In genomic region chr10:20954221-20954620, GRCm38 (mm10) we compare ENCODE assay signal across 8 mouse cellular contexts. TPM values are rescaled to one million over a fixed set of nuclear protein-coding genes. Genes with fewer than 3 reads are reported as not detected.
DNase-seq lines count a peak whose midpoint lies in the region.

No protein-coding gene starts in this region.

- no peaks in the 10 kb centered on the region for H3K36me3 ChIP-seq in erythroblast, embryonic 14.5 days (ENCODE audit: control insufficient read depth)
- H3K36me3 ChIP-seq in hindbrain, embryonic 10.5 days = no peaks in the 10 kb centered on the region

- H3K27me3 ChIP-seq in erythroblast, embryonic 14.5 days (ENCODE audit: control insufficient read depth) = no peaks in the 10 kb centered on the region
- no peaks in the 10 kb centered on the region for H3K27me3 ChIP-seq in hindbrain, embryonic 10.5 days (ENCODE audit: insufficient read depth, poor library complexity, severe bottlenecking)

- peak; percentile 97 for DNase-seq in ES-CJ7 (ENCODE audit: low read depth, low spot score)
- DNase-seq in brain, adult 2 months (ENCODE audit: low read depth, low spot score) = peak; percentile 97
- DNase-seq in hindbrain, embryonic 10.5 days (ENCODE audit: low spot score) = peak; percentile 79
- DNase-seq in layer of hippocampus, postnatal 10 days (ENCODE audit: low spot score in 2 of 2) = peak; percentile 68 to 78
- DNase-seq in lung, postnatal 10 days = peak; percentile 44
- DNase-seq in right cerebral cortex, adult 2 months (ENCODE audit: low spot score in 2 of 2) = peak; percentile 76 to 83
- DNase-seq in yolk sac, embryonic 10.5 days (ENCODE audit: low spot score) = peak; percentile 51

- peak overlapping the region; percentile 62 for H3K4me3 ChIP-seq in erythroblast, embryonic 14.5 days (replicated peaks)
- peak overlapping the region; percentile 52 for H3K4me3 ChIP-seq in hindbrain, embryonic 10.5 days

- peaks cover 23% of the 10 kb centered on the region for H3K4me1 ChIP-seq in erythroblast, embryonic 14.5 days (ENCODE audit: control insufficient read depth)
- H3K4me1 ChIP-seq in hindbrain, embryonic 10.5 days (replicated peaks) = peaks cover 11% of the 10 kb centered on the region

- 31% methylated on average over 26 of the region's 26 CpGs for WGBS in hindbrain, embryonic 10.5 days

- H3K27ac ChIP-seq in hindbrain, embryonic 10.5 days = 0 out of 2 replicates have a peak overlapping the region, but pooled peaks have one; percentile 35

- no peaks in the 10 kb centered on the region for H3K9me3 ChIP-seq in erythroblast, embryonic 14.5 days (ENCODE audit: control insufficient read depth, low read length)
- H3K9me3 ChIP-seq in hindbrain, embryonic 10.5 days = no peaks in the 10 kb centered on the region

RNA-seq across cellular contexts. Expression of gene Ahi1, which starts 1.9 kb away (rescaled TPM):
- 0.36 and 0.60 TPM in 2 replicates for polyA plus RNA-seq in erythroblast, embryonic 14.5 days (2012)
- 16.0 and 16.1 TPM in 2 replicates for polyA plus RNA-seq in hindbrain, embryonic 10.5 days (2016; fragmentation: Nextera tagmentation; extraction: Ambion mirVana)
- total RNA-seq in layer of hippocampus, postnatal 10 days (2021) = 100 to 1,000 TPM; 213 to 240 TPM

Comparison
In these comparisons a context has a peak if more than half of its experiments do, and no peak if none do; other contexts are left out.
1. Peak in every context shown above with its lines: DNase-seq, H3K4me3 ChIP-seq and H3K27ac ChIP-seq.
2. DNase-seq: peak in every context shown above with its lines; median percentile 97 in ES-CJ7; 97 in brain, adult 2 months; 80 in right cerebral cortex, adult 2 months; 79 in hindbrain, embryonic 10.5 days; 73 in layer of hippocampus, postnatal 10 days; 51 in yolk sac, embryonic 10.5 days; 44 in lung, postnatal 10 days.
3. RNA of gene Ahi1, which starts 1.9 kb away (polyA plus RNA-seq): 16.0 to 16.1 TPM in hindbrain, embryonic 10.5 days; 0.36 to 0.60 TPM in erythroblast, embryonic 14.5 days; every median in the first group is over 10 times any median in the second.